Mouse (Mus musculus) cerebellum, adult 9-10 months (tissue): ENCODE measurements at regions not wholly inside any gene's neighbourhood (a gene's known extent, or its start where the extent isn't known, plus 50 kb on each side); places are given as distances from the start of the nearest gene placed in this dataset.

Experiments
- DNase-seq: peaks from one replicate; pipeline ENCODE4 v3.0.0; 2022

- no peak for DNase-seq
Measured at GRCm38 (mm10) chr10:117555542-117555941, 73.8 kb upstream of the Cpm start.

- no peak for DNase-seq
Measured at GRCm38 (mm10) chr10:117555044-117555443, 74.3 kb upstream of the Cpm start.

- no peak for DNase-seq
Measured at GRCm38 (mm10) chr10:117554533-117554932, 74.8 kb upstream of the Cpm start.

GRCm38 (mm10) chr10:117553211-117554186 is 75.8 kb upstream of the Cpm start:
- no peak for DNase-seq

- no peak for DNase-seq
Measured at GRCm38 (mm10) chr10:117552049-117552652, 77.1 kb upstream of the Cpm start.

GRCm38 (mm10) chr10:117551234-117552048 is 77.9 kb upstream of the Cpm start:
- DNase-seq, result no peak

GRCm38 (mm10) chr10:117549854-117550605 is 79.3 kb upstream of the Cpm start:
- DNase-seq, result no peak

GRCm38 (mm10) chr10:117549506-117549830 is 79.8 kb upstream of the Cpm start:
- no peak for DNase-seq

- no peak for DNase-seq
Measured at GRCm38 (mm10) chr10:117548775-117549505, 80.4 kb upstream of the Cpm start.

GRCm38 (mm10) chr10:117548262-117548661 is 81.0 kb upstream of the Cpm start:
- DNase-seq, result no peak

- DNase-seq, result no peak
Measured at GRCm38 (mm10) chr10:117547275-117547674, 82.0 kb upstream of the Cpm start.

GRCm38 (mm10) chr10:117545842-117546631 is 83.3 kb upstream of the Cpm start:
- no peak for DNase-seq

- DNase-seq, result no peak
Measured at GRCm38 (mm10) chr10:117544680-117545546, 84.4 kb upstream of the Cpm start.

- DNase-seq, result no peak
Measured at GRCm38 (mm10) chr10:117543995-117544679, 85.2 kb upstream of the Cpm start.

- DNase-seq, result no peak
Measured at GRCm38 (mm10) chr10:117543696-117543950, 85.7 kb upstream of the Cpm start.

GRCm38 (mm10) chr10:117542886-117543695 is 86.2 kb upstream of the Cpm start:
- DNase-seq, result no peak

GRCm38 (mm10) chr10:117542351-117542750 is 86.9 kb upstream of the Cpm start:
- DNase-seq, result no peak

- no peak for DNase-seq
Measured at GRCm38 (mm10) chr10:117541487-117541886, 87.8 kb upstream of the Cpm start.
